Mouse (Mus musculus) left cerebral cortex, adult 2 months (tissue): ENCODE measurements around the gene Gpr87. TPM values are rescaled to one million over a fixed set of nuclear protein-coding genes. Genes with fewer than 3 reads are reported as not detected.
A peak's percentile ranks its signal among the peaks of the same experiment; 100 is the strongest.

Experiments used
- DNase-seq, 2 experiments: peaks; one replicate each; pipeline ENCODE4 v3.0.0; 2021 to 2022; ENCODE audit warnings: low spot score in 2 of 2, mixed read lengths in 1 of 2; ENCODE audit errors: extremely low spot score in 1 of 2
- H3K27ac ChIP-seq: fragments of 200-600 bp; 2 replicates; pipeline ENCODE4 v1.8.1; 2022
- H3K4me3 ChIP-seq: fragments of 200-600 bp; 2 replicates; pipeline ENCODE4 v1.8.1; 2022
- CTCF ChIP-seq: fragments of 200-600 bp; IDR thresholded peaks from 2 replicates; pipeline ENCODE4 v1.8.1; 2022; ENCODE audit warnings: antibody characterized with exemption, mild to moderate bottlenecking, moderate library complexity
- intact Hi-C: fragments of 180-260 bp; cut with DNase I; formaldehyde crosslinking; loops from one replicate; pipeline ENCODE4 v1.15.1; 2025
- total RNA-seq, 2 experiments: library from RNA; stranded (reverse); gene quantifications; 2 replicates each; pipeline ENCODE4 v1.2.3; 2021

Gpr87 gene
- total RNA-seq, 2 experiments from 2014 or later: not detected

DNA sequence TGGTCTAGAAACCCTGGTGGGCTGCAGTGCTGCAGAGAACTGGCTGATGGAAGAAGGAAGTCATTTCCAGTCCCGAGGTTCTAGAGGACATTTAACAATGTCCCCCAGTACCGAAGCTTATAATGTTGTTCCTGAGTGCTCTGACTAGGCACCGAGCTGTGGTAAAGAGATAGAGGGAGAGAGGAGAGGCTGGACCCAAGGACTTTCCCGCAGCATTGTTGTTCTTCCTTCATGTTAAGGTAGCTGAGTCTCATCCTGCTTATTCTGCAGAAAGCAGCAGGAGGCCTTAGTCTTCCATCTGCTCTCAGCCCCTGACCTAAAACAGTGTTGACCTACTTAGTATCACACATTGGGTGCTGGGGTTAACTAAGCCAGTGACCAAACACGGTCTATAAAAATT, 18.0 kb downstream of the Gpr87 start:
- Histone ChIP-seq H3K27ac (no peak overlapping the region), H3K4me3 (no peak overlapping the region)
- DNase-seq: no peak
- TF ChIP-seq CTCF: no peak
- intact Hi-C loops: loop anchor here (5.0 to 10.0 kb wide), 2 partner anchors 138 to 565 kb away; no protein-coding TSS in a partner anchor

DNA sequence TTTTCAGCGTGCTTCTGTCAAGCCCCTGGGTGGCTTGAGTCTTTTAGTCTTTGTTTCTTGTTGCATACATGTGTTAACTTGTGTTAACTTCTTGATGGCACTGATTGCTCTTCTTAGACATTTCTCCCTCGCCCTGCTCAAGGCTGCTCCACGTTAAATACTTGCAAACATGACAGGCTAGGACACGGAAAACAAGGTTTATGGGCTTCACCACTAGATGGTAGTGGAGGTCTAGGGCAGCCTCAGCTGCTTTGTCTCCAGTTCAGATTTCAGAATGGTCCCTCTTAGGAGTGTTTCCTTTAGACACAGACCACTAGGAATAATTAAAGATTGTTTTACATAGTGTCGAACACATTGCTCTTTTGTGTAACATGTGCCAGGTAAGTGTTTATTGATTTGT, 19.7 kb downstream of the Gpr87 start:
- DNase-seq: peak in 1 of 2 experiments; percentile 46
- intact Hi-C loops: loop anchor here (1.0 to 10.0 kb wide), 3 partner anchors 34 to 567 kb away; no protein-coding TSS in a partner anchor
- Histone ChIP-seq H3K27ac (no peak overlapping the region), H3K4me3 (no peak overlapping the region)
- peak; percentile 86 for TF ChIP-seq CTCF

DNA sequence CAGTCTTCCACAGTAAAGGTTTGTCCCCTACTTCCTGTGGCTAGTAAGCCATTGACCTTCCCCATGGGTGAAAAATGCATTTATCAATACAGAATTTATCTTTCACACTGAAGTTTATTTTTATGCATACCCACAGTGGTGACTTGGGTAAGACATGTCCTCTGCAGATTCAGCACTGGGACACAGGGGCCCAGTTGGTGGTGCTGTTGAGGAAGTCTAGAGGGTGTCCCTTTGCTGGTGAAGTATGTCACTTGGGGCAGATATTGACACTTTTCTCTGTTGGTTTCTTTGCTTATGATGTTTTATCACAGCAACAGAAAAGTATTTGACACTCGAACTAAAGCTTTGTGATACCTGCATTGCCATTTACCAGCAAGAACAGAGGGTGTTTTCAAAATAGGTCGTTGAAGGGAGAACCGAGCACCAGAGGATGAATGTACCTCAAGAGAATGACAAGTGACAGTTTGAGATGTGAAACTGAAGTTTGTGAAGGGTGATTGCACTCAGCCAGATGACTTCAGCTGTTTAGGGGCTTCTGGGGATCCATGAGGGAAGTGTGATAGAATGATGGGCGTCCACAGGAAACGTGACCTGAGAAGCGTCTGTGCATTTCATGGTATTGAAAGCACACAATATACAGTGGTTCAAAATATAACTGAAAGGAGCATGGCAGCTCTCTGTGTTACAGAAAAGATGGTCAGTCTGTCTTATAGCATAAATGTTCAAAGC, 20.3 kb downstream of the Gpr87 start:
- H3K27ac ChIP-seq: no peak overlapping the region
- H3K4me3 ChIP-seq: no peak overlapping the region
- DNase-seq: no peak
- intact Hi-C loops: loop anchor here (1.0 to 10.0 kb wide), 3 partner anchors 35 to 568 kb away; no protein-coding TSS in a partner anchor
- TF ChIP-seq CTCF: no peak; the same call in 1 of the 2 replicates

DNA sequence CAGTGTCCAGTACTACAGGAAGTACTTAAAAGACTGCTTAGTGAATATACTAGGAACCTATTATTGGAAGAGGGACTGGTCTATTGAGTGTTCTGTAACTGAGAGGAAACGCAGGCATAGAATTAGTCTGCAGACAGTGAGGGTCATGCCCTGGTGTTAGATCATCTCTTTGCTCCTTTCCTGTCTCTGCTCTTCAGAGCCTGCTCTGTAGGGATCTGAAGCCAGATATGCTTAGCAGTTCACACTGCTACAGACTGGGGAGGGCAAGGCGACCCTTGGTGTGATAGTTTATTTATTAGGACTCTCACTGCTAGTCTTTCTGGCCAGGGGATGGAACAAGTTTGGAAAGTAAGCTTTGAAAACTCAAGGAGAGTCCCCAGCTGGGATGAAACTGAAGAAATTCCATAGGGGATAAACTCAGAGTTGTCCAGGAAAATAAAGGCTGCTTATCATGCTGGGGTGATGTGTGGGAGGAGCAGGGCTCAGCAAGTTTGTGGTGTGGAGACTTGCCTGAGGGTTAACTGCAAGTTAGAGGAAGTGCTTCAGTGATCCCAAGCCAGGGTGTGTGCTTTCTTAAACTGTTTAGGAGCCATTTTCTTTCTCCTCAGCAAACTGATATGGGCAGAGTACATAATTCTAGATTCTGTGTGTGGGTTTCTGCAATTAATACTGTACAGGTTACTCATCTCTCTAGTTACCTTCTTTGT, 24.8 kb downstream of the Gpr87 start:
- DNase-seq: no peak
- intact Hi-C loops: loop anchor here (2.0 to 10.0 kb wide), 2 partner anchors 49 to 145 kb away; no protein-coding TSS in a partner anchor
- no peak for TF ChIP-seq CTCF
- Histone ChIP-seq H3K27ac (no peak overlapping the region), H3K4me3 (no peak overlapping the region)

DNA sequence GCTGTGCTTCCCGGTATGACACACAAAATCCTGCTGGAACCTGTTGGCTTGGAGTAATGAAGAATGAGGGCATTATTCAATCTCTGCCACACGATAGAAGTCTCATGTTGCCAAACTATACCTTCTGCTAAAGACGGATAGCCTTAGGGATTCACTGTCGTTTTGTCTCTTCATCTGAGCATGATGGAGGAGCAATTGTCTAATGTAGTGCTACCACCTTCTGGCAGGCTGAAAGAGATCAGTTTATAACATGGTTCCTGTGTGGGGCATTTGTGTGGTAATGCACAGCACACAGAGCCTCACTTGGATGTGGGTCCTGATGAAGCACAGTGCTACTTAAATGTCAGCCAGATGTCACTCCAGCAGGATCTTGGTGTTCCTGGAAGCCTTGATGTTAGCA, 25.7 kb downstream of the Gpr87 start:
- no peak; the same call in 1 of the 2 replicates for TF ChIP-seq CTCF
- intact Hi-C loops: loop anchor here (2.0 kb wide), 1 partner anchor 48 kb away; no protein-coding TSS in a partner anchor
- no peak for DNase-seq
- H3K27ac ChIP-seq: no peak overlapping the region
- H3K4me3 ChIP-seq: no peak overlapping the region

DNA sequence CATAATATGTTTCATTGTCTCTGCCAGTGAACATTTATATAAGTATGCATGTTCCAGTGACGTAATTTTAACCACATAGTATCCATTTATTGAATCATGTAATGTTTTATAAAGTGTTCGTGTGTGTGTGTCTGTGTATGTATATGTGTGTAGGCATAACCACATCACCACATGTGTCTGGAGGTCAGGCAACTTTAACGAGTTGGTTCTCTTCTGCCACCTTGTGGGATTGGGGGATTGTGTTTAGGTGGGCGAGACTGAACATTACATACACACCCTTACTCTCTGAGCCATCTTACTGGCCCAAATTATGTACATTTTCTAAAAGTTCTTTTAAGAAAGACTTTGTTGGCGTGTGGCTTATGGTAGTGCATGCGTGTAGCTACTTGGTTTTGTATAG, 26.4 kb downstream of the Gpr87 start:
- intact Hi-C loops: loop anchor here (2.0 kb wide), 1 partner anchor 48 kb away; no protein-coding TSS in a partner anchor
- TF ChIP-seq CTCF: no peak
- Histone ChIP-seq H3K4me3 (no peak overlapping the region), H3K27ac (no peak overlapping the region)
- no peak for DNase-seq

DNA sequence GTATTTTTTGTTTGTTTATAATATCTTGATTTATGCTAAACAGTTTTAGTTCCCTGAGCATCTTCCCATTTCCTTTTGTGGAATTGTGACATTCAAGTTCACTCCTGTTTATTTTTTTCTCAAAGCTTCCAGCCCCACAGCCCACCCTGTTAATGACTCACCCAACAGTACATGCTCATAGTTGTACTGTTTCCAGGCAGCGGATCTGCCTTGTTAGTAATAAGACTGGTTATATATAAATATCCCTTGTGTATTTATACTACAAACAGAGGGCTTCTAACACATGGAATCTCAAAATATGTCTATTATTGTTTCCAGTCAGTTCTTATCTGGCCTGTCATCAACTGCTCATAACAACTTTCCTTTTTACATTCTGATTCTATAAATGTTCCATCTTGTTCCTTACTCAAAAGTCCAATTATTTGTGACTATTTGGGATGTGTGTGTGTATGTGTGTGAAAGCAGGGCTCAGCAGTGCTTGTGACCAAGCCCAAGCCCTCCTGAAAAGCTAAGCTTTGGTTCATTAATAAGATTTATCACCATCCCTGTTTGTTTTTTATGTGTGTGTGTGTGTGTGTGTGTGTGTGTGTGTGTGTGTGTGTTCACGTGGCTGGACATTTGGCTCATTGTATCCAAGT, 27.4 kb downstream of the Gpr87 start:
- no peak for DNase-seq
- intact Hi-C loops: loop anchor here (2.0 kb wide), 1 partner anchor 47 kb away; no protein-coding TSS in a partner anchor

DNA sequence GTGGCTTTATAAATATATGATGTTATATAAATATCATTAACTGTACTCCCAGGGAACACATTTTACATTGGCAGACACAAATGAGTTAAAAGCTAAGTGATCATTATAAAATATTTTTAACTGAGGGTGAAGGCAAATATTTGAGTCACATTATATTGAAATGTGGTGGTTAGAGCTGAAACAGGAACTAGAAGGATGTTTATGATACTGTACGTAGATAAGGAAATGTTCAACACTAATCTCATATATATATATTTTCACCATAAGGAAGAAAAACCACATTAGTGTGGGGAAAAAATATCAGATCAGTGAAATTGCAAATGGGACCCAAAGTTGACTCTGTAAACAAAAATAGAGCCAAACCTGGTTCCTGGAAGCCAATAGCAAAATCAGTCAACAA, 34.4 kb downstream of the Gpr87 start:
- no peak for DNase-seq

More for the DNA sequence above, 27.4 kb downstream of the Gpr87 start:
- TF ChIP-seq CTCF: no peak
- Histone ChIP-seq H3K4me3 (no peak overlapping the region), H3K27ac (no peak overlapping the region)

DNA sequence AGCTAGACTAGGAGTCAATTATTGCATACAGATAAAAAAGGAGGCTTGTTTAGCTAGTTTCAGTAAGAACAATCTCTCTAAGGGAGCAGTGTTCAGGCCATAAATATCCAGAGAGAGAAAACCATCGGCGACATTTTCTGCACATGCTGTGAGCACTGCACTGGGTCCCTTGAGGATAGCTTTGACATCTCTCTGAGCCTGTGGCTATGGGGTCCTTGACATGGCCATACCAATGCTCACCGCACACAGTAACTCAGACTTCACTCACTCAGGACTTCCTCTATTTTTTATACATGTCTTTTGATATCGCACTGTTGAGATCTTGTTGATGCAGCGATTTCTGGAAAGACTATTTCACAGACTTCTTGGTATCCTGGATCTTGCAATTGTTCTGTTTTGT, 37.9 kb downstream of the Gpr87 start:
- intact Hi-C loops: no loop called here
- Histone ChIP-seq H3K4me3 (no peak overlapping the region), H3K27ac (no peak overlapping the region)
- no peak for DNase-seq
- TF ChIP-seq CTCF: no peak

More for the DNA sequence above, 34.4 kb downstream of the Gpr87 start:
- no peak for TF ChIP-seq CTCF
- Histone ChIP-seq H3K27ac (no peak overlapping the region), H3K4me3 (no peak overlapping the region)
- intact Hi-C loops: no loop called here

DNA sequence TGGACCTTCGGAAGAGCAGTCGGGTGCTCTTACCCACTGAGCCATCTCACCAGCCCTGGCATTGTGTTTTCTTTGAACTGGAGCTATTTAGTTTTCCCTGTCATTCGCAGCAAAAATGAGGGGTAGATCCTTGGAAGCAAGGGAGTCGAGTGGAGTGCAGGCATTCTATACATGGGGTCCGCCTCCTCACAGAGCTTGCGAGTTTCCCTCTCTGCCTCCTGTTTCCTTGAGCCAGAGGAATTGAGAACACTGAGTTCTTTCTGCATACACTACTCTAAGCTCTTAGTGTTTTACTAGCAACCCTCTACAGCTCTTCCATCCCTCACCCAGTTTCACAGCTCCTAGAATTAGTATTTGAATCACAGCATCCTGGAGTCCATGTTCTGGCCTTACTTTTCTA, 39.5 kb downstream of the Gpr87 start:
- no peak for DNase-seq
- Histone ChIP-seq H3K27ac (no peak overlapping the region; the same call in 1 of the 2 replicates), H3K4me3 (no peak overlapping the region)
- intact Hi-C loops: no loop called here
- no peak for TF ChIP-seq CTCF

DNA sequence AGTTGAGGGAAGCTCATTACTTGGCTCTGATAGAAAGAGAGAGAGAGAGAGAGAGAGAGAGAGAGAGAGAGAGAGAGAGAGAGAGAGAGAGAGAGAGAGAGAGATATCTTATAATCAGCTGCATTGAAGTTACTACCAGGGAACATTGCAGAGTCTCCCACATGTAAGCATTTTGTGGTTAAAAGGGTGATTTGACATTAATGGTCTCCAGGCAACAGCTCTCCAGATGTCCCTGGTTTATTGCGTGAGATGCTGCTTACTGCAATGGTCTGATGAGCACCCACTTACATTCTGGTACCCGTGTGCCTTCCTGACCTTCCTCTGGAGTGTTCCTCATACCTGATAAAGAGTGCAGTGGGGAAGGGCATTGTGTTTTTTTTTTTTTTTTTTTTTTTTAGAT, 40.0 kb downstream of the Gpr87 start:
- TF ChIP-seq CTCF: no peak
- intact Hi-C loops: no loop called here
- no peak overlapping the region for H3K4me3 ChIP-seq
- H3K27ac ChIP-seq: no peak overlapping the region
- DNase-seq: no peak

DNA sequence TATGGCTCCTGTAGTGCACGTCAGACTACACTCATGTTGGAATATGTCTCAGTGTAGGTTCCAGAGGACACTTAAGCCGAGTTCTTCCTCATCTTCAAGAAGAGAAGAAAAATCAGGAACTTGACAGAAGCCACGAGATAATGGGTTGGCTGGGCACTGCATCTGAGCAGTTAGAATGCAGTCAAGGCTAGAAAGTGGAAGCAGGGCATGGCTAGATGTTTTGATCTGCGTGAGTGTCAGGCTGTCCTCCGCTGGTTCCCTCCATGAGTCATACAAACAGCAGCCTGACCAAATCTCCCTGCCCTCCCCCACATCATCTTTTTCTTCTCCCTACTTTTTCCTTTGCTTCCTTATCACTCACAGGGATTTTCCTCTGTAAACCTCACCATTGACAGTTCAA, 41.5 kb downstream of the Gpr87 start, which contains the start of gene P2ry14:
TSS of gene P2ry14 (minus strand) at position 195 of the 400 bp plus-strand sequence.
- intact Hi-C loops: no loop called here
- TF ChIP-seq CTCF: no peak

More for the DNA sequence above, 41.5 kb downstream of the Gpr87 start, which contains the start of gene P2ry14:
- Histone ChIP-seq H3K4me3 (no peak within 1 kb of the TSS), H3K27ac (no peak within 1 kb of the TSS)
- DNase-seq: no peak
